Mouse (Mus musculus) MEL (cell line): ENCODE measurements around the gene Prps2. TPM values are rescaled to one million over a fixed set of nuclear protein-coding genes. Genes with fewer than 3 reads are reported as not detected.

Experiments
- DNase-seq: peaks from one replicate; pipeline ENCODE4 v3.0.0; 2011; ENCODE audit warnings: low read depth, low spot score
- H3K27ac ChIP-seq: 2 replicates; pipeline ENCODE4 v1.5.1; 2012; ENCODE audit warnings: low read depth, mild to moderate bottlenecking, control low read depth, low read length, moderate library complexity; ENCODE audit not compliant: control insufficient read depth
- H3K27me3 ChIP-seq, 2 experiments: fragments of 150-350 bp in 1 of 2; sonication (generic) in 1 of 2; 2 replicates each; pipeline ENCODE4 v1.6.1; 2012; ENCODE audit warnings: low read length in 2 of 2, mild to moderate bottlenecking in 2 of 2, improper control_type of control experiment in 1 of 2, moderate library complexity in 1 of 2; ENCODE audit not compliant: insufficient read depth in 2 of 2, control insufficient read depth in 1 of 2
- H3K36me3 ChIP-seq, 2 experiments: 2 replicates each; pipeline ENCODE4 v1.6.1; 2012 to 2014; ENCODE audit warnings: low read length in 2 of 2, improper control_type of control experiment in 1 of 2, inconsistent platforms in 1 of 2, mild to moderate bottlenecking in 1 of 2; ENCODE audit not compliant: insufficient read depth in 2 of 2, control insufficient read depth in 1 of 2
- H3K4me1 ChIP-seq, 2 experiments: fragments of 150-350 bp in 1 of 2; sonication (generic) in 1 of 2; 2 replicates each; pipeline ENCODE4 v1.6.1; 2012; ENCODE audit warnings: low read length in 2 of 2, improper control_type of control experiment in 1 of 2, mild to moderate bottlenecking in 1 of 2; ENCODE audit not compliant: insufficient read depth in 2 of 2, control insufficient read depth in 1 of 2
- H3K4me3 ChIP-seq, 2 experiments: fragments of 150-350 bp in 1 of 2; sonication (generic) in 1 of 2; 2 replicates each; pipeline ENCODE4 v1.5.1; 2012; ENCODE audit warnings: low read depth in 2 of 2, low read length in 2 of 2, mild to moderate bottlenecking in 2 of 2, moderate library complexity in 2 of 2, control low read depth in 1 of 2, improper control_type of control experiment in 1 of 2; ENCODE audit not compliant: control insufficient read depth in 1 of 2, insufficient read depth in 1 of 2
- H3K79me2 ChIP-seq: 2 replicates; pipeline ENCODE4 v1.6.1; 2012; ENCODE audit warnings: mild to moderate bottlenecking, low read length, moderate library complexity; ENCODE audit not compliant: control insufficient read depth, poor library complexity, insufficient read depth
- H3K9ac ChIP-seq: 2 replicates; pipeline ENCODE4 v1.6.1; 2012; ENCODE audit warnings: low read depth, mild to moderate bottlenecking, control low read depth, low read length, moderate library complexity; ENCODE audit not compliant: control insufficient read depth, poor library complexity, severe bottlenecking
- H3K9me3 ChIP-seq: fragments of 150-350 bp; sonication (generic); replicated peaks from 2 replicates; pipeline ENCODE4 v1.6.1; 2012; ENCODE audit warnings: mild to moderate bottlenecking, low read length, improper control_type of control experiment, moderate library complexity; ENCODE audit not compliant: insufficient read depth
- CHD1 ChIP-seq: IDR thresholded peaks from 2 replicates; pipeline ENCODE4 v1.6.1; 2012; ENCODE audit warnings: low read depth, mild to moderate bottlenecking, inconsistent platforms, low read length, improper control_type of control experiment
- ELF1 ChIP-seq: IDR thresholded peaks from 2 replicates; pipeline ENCODE4 v1.6.1; 2014; ENCODE audit warnings: low read depth, mild to moderate bottlenecking, inconsistent platforms, low read length, improper control_type of control experiment, moderate library complexity
- EP300 ChIP-seq, 2 experiments: IDR thresholded peaks; 2 replicates each; pipeline ENCODE4 v1.6.1; 2011; ENCODE audit warnings: improper control_type of control experiment in 2 of 2, low read length in 2 of 2, low read depth in 1 of 2, mild to moderate bottlenecking in 1 of 2
- ETS1 ChIP-seq: IDR thresholded peaks from 2 replicates; pipeline ENCODE4 v1.6.1; 2012; ENCODE audit warnings: low read depth, mild to moderate bottlenecking, inconsistent platforms, low read length, improper control_type of control experiment, moderate library complexity
- HCFC1 ChIP-seq: IDR thresholded peaks from 2 replicates; pipeline ENCODE4 v1.6.1; 2012; ENCODE audit warnings: low read depth, mild to moderate bottlenecking, inconsistent platforms, low read length, improper control_type of control experiment, moderate library complexity
- JUND ChIP-seq: IDR thresholded peaks from 2 replicates; pipeline ENCODE4 v1.6.1; 2011; ENCODE audit warnings: low read depth, mild to moderate bottlenecking, improper control_type of control experiment, low read length
- KAT2A ChIP-seq: conservative IDR thresholded peaks from 2 replicates; pipeline ENCODE4 v1.6.1; 2012; ENCODE audit warnings: low read depth, low read length, improper control_type of control experiment, inconsistent platforms
- MAZ ChIP-seq: IDR thresholded peaks from 2 replicates; pipeline ENCODE4 v1.6.1; 2012; ENCODE audit warnings: low read depth, mild to moderate bottlenecking, inconsistent platforms, low read length, improper control_type of control experiment
- NRF1 ChIP-seq: IDR thresholded peaks from 2 replicates; pipeline ENCODE4 v1.6.1; 2014; ENCODE audit warnings: low read depth, mild to moderate bottlenecking, inconsistent platforms, low read length, improper control_type of control experiment, moderate library complexity; ENCODE audit not compliant: poor library complexity, insufficient read depth, severe bottlenecking
- POLR2A ChIP-seq, 2 experiments: IDR thresholded peaks; 2 replicates each; pipeline ENCODE4 v1.6.1; 2011 to 2012; ENCODE audit warnings: low read length in 2 of 2, mild to moderate bottlenecking in 2 of 2, control low read depth in 1 of 2, improper control_type of control experiment in 1 of 2, low read depth in 1 of 2, moderate library complexity in 1 of 2; ENCODE audit not compliant: control insufficient read depth in 1 of 2, insufficient read depth in 1 of 2, poor library complexity in 1 of 2
- POLR2AphosphoS5 ChIP-seq: IDR thresholded peaks from 2 replicates; pipeline ENCODE4 v1.6.1; 2012; ENCODE audit warnings: low read depth, borderline replicate concordance, mild to moderate bottlenecking, inconsistent platforms, low read length, moderate library complexity, mixed read lengths
- RCOR1 ChIP-seq: IDR thresholded peaks from 2 replicates; pipeline ENCODE4 v1.6.1; 2012; ENCODE audit warnings: low read depth, mild to moderate bottlenecking, inconsistent platforms, low read length, improper control_type of control experiment
- SIN3A ChIP-seq: IDR thresholded peaks from 2 replicates; pipeline ENCODE4 v1.6.1; 2012; ENCODE audit warnings: low read length, improper control_type of control experiment, inconsistent platforms
- TBP ChIP-seq: IDR thresholded peaks from 2 replicates; pipeline ENCODE4 v1.8.0; 2011; ENCODE audit warnings: low read depth, low read length, improper control_type of control experiment
- TCF12 ChIP-seq: IDR thresholded peaks from 2 replicates; pipeline ENCODE4 v1.6.1; 2014; ENCODE audit warnings: low read depth, mild to moderate bottlenecking, inconsistent platforms, low read length, improper control_type of control experiment, moderate library complexity
- UBTF ChIP-seq: IDR thresholded peaks from 2 replicates; pipeline ENCODE4 v1.6.1; 2012; ENCODE audit warnings: low read depth, mild to moderate bottlenecking, inconsistent platforms, low read length, improper control_type of control experiment, moderate library complexity, borderline replicate concordance; ENCODE audit not compliant: insufficient read depth
- ZMIZ1 ChIP-seq: IDR thresholded peaks from 2 replicates; pipeline ENCODE4 v1.6.1; 2012; ENCODE audit warnings: low read depth, mild to moderate bottlenecking, inconsistent platforms, low read length, improper control_type of control experiment, moderate library complexity
- polyA plus RNA-seq, 2 experiments: library from polyadenylated mRNA; stranded (reverse) in 1 of 2; unstranded in 1 of 2; fragments of >175 nt in 1 of 2; fragments of >200 nt in 1 of 2; gene quantifications; 2 replicates each; pipeline versions ENCODE4 v1.2.1 to v1.2.4; 2012; ENCODE audit warnings: low replicate concordance in 2 of 2, low read depth in 1 of 2; ENCODE audit not compliant: insufficient read length in 2 of 2, insufficient read depth in 1 of 2, missing spikeins in 1 of 2
- total RNA-seq: library from RNA; depleted of rRNA; stranded (reverse); fragments of 300-350 nt; gene quantifications from 2 replicates; pipeline ENCODE4 v1.2.3, GENCODE M21; 2012

The Prps2 gene
- total and polyA plus RNA-seq, 3 experiments: not detected

DNA sequence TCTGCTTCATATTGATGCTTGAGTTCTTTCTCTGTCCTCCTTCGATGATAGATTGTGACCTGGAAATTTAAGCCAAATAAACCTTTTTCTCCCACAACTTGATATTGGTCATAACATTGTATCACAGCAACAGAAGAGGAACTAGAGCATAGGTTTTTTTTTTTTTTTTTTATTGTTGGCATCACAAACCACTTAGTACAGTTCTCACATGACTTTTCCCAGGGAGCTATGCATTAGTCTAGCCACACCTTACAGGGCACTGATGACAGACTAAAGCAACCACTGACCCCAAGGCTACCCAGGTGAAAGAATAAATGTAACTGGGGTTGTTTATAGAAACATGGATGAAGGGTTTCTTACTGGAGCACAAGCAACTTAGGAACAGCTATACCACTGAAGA is 44.6 kb downstream of the Prps2 start:
- Histone ChIP-seq H3K27me3 (no peaks in the 10 kb centered on the region), H3K4me1 (no peaks in the 10 kb centered on the region), H3K9me3 (no peaks in the 10 kb centered on the region), H3K4me3 (no peak overlapping the region), H3K9ac (no peak overlapping the region), H3K79me2 (no peaks in the 10 kb centered on the region), H3K27ac (no peak overlapping the region), H3K36me3 (no peaks in the 10 kb centered on the region)
- no peak for DNase-seq
- TF ChIP-seq KAT2A: no peak
- no peak for TF ChIP-seq POLR2A (IDR thresholded peaks at IDR 0.05; ENCODE audit: control insufficient read depth in 1 of 2, insufficient read depth in 1 of 2, low read depth in 1 of 2, low read length in 2 of 2, poor library complexity in 1 of 2)
- no peak for TF ChIP-seq MAZ
- no peak for TF ChIP-seq HCFC1
- TF ChIP-seq TBP: no peak
- no peak for TF ChIP-seq NRF1
- TF ChIP-seq UBTF: no peak
- no peak for TF ChIP-seq JUND
- no peak for TF ChIP-seq POLR2AphosphoS5

DNA sequence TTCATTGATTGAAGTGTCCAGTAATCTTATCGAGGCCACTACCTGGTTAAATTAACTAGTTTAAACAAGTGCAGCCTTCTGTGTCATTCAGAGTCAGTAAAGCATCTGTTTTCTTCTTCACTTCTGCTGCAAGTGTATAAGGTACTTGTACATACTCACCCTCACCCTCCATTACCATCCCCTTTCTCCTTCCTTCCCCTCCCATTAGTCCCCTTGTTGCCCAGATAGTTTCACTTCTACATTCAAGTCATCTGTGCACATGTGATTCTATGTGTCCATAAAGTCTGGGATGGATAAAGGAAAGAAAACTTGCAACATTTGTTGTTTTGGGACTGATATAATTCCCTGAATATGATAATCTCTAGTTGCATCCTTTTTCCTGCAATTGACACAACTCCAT is 48.0 kb downstream of the Prps2 start:
- no peaks in the 10 kb centered on the region for H3K27me3 ChIP-seq
- no peaks in the 10 kb centered on the region for H3K36me3 ChIP-seq
- no peak overlapping the region for H3K4me3 ChIP-seq
- no peaks in the 10 kb centered on the region for H3K79me2 ChIP-seq
- no peak overlapping the region for H3K9ac ChIP-seq
- TF ChIP-seq ZMIZ1 (no peak), RCOR1 (no peak), TCF12 (no peak), ETS1 (no peak), NRF1 (no peak), CHD1 (no peak), ELF1 (no peak), EP300 (IDR thresholded peaks at IDR 0.05; ENCODE audit: low read depth in 1 of 2, low read length in 2 of 2) (no peak), SIN3A (no peak)
- no peak overlapping the region for H3K27ac ChIP-seq
- no peaks in the 10 kb centered on the region for H3K4me1 ChIP-seq
- no peaks in the 10 kb centered on the region for H3K9me3 ChIP-seq
- DNase-seq: no peak
